Mouse (Mus musculus): Measurements from ENCODE around the gene Ttll5. TPM values are rescaled to one million over a fixed set of nuclear protein-coding genes. Genes with fewer than 3 reads are reported as not detected.

Ttll5 gene
- total RNA-seq, 1 experiment from 2014 or later: 23.3 TPM

- ATAC-seq (replicated peaks; ENCODE audit: low read depth, poor library complexity, severe bottlenecking): no peak
Observed at GRCm38 (mm10) chr12:86000641-86001073, 176.2 kb downstream of the Ttll5 start.

GRCm38 (mm10) chr12:86001120-86001655 is 176.7 kb downstream of the Ttll5 start:
- no peak for ATAC-seq (replicated peaks; ENCODE audit: low read depth, poor library complexity, severe bottlenecking)

GRCm38 (mm10) chr12:86004627-86005026 is 180.2 kb downstream of the Ttll5 start:
- ATAC-seq (replicated peaks; ENCODE audit: low read depth, poor library complexity, severe bottlenecking): no peak

- ATAC-seq (replicated peaks; ENCODE audit: low read depth, poor library complexity, severe bottlenecking): no peak
Observed at GRCm38 (mm10) chr12:86007377-86007776, 182.9 kb downstream of the Ttll5 start.

GRCm38 (mm10) chr12:86010656-86011055 is 186.2 kb downstream of the Ttll5 start:
- no peak for ATAC-seq (replicated peaks; ENCODE audit: low read depth, poor library complexity, severe bottlenecking)

GRCm38 (mm10) chr12:86012195-86012594 is 187.7 kb downstream of the Ttll5 start:
- no peak for ATAC-seq (replicated peaks; ENCODE audit: low read depth, poor library complexity, severe bottlenecking)

- ATAC-seq (replicated peaks; ENCODE audit: low read depth, poor library complexity, severe bottlenecking): no peak
Observed at GRCm38 (mm10) chr12:86014174-86014573, 189.7 kb downstream of the Ttll5 start.

GRCm38 (mm10) chr12:86014621-86015020 is 190.2 kb downstream of the Ttll5 start:
- ATAC-seq (replicated peaks; ENCODE audit: low read depth, poor library complexity, severe bottlenecking): no peak

- ATAC-seq (replicated peaks; ENCODE audit: low read depth, poor library complexity, severe bottlenecking): no peak
Observed at GRCm38 (mm10) chr12:86015114-86015513, 190.7 kb downstream of the Ttll5 start.

GRCm38 (mm10) chr12:86017360-86017759 is 192.9 kb downstream of the Ttll5 start:
- ATAC-seq (replicated peaks; ENCODE audit: low read depth, poor library complexity, severe bottlenecking): no peak

GRCm38 (mm10) chr12:86021583-86021982 is 197.1 kb downstream of the Ttll5 start:
- no peak for ATAC-seq (replicated peaks; ENCODE audit: low read depth, poor library complexity, severe bottlenecking)

GRCm38 (mm10) chr12:86022282-86022984 is 198.0 kb downstream of the Ttll5 start:
- ATAC-seq (replicated peaks; ENCODE audit: low read depth, poor library complexity, severe bottlenecking): no peak

- ATAC-seq (replicated peaks; ENCODE audit: low read depth, poor library complexity, severe bottlenecking): no peak
Observed at GRCm38 (mm10) chr12:86023081-86023871, 198.8 kb downstream of the Ttll5 start.

GRCm38 (mm10) chr12:86024426-86024825 is 200.0 kb downstream of the Ttll5 start:
- ATAC-seq (replicated peaks; ENCODE audit: low read depth, poor library complexity, severe bottlenecking): no peak

GRCm38 (mm10) chr12:86025480-86025879 is 201.0 kb downstream of the Ttll5 start:
- ATAC-seq (replicated peaks; ENCODE audit: low read depth, poor library complexity, severe bottlenecking): no peak

GRCm38 (mm10) chr12:86027000-86027399 is 202.5 kb downstream of the Ttll5 start:
- no peak for ATAC-seq (replicated peaks; ENCODE audit: low read depth, poor library complexity, severe bottlenecking)

GRCm38 (mm10) chr12:86027747-86028146 is 203.3 kb downstream of the Ttll5 start:
- no peak for ATAC-seq (replicated peaks; ENCODE audit: low read depth, poor library complexity, severe bottlenecking)

GRCm38 (mm10) chr12:86030932-86031331 is 206.5 kb downstream of the Ttll5 start:
- ATAC-seq (replicated peaks; ENCODE audit: low read depth, poor library complexity, severe bottlenecking): no peak

- ATAC-seq (replicated peaks; ENCODE audit: low read depth, poor library complexity, severe bottlenecking): no peak
Observed at GRCm38 (mm10) chr12:86035586-86035985, 211.1 kb downstream of the Ttll5 start.

- ATAC-seq (replicated peaks; ENCODE audit: low read depth, poor library complexity, severe bottlenecking): no peak
Observed at GRCm38 (mm10) chr12:86036368-86037166, 212.1 kb downstream of the Ttll5 start.
